Mouse (Mus musculus) limb, embryonic 14.5 days (tissue): ENCODE data around the gene Celf2. TPM values are rescaled to one million over a fixed set of nuclear protein-coding genes. Genes with fewer than 3 reads are reported as not detected.

Experiments
- ATAC-seq: fragments of 200-750 bp; cut with Nextera tagmentation; 2 replicates; pipeline ENCODE4 v1.8.0; 2017; ENCODE audit warnings: low read depth, moderate number of reproducible peaks, moderate TSS enrichment; ENCODE audit not compliant: low FRiP score
- DNase-seq: peaks from one replicate; pipeline ENCODE4 v3.0.0-alpha.2; 2015; ENCODE audit warnings: low spot score
- H3K27ac ChIP-seq: fragments of 300-500 bp; sonication (generic); replicated peaks from 2 replicates; pipeline ENCODE4 v1.5.1; 2014; ENCODE audit warnings: low read depth, mild to moderate bottlenecking, low read length, moderate library complexity, mixed read lengths
- H3K27me3 ChIP-seq: fragments of 300-500 bp; sonication (generic); 2 replicates; pipeline ENCODE4 v1.6.1; 2014; ENCODE audit warnings: low read length, mixed read lengths; ENCODE audit not compliant: control insufficient read depth, insufficient read depth
- H3K36me3 ChIP-seq: fragments of 300-500 bp; sonication (generic); 2 replicates; pipeline ENCODE4 v1.6.1; 2014; ENCODE audit warnings: mild to moderate bottlenecking, low read length, moderate library complexity, mixed read lengths; ENCODE audit not compliant: control insufficient read depth, insufficient read depth
- H3K4me1 ChIP-seq: fragments of 300-500 bp; sonication (generic); 2 replicates; pipeline ENCODE4 v1.6.1; 2014; ENCODE audit warnings: antibody characterized with exemption, low read length, mixed read lengths; ENCODE audit not compliant: control insufficient read depth, insufficient read depth
- H3K4me2 ChIP-seq: fragments of 300-500 bp; sonication (generic); replicated peaks from 2 replicates; pipeline ENCODE4 v1.6.1; 2014; ENCODE audit warnings: low read depth, mild to moderate bottlenecking, low read length, moderate library complexity; ENCODE audit not compliant: severe bottlenecking
- H3K4me3 ChIP-seq: fragments of 300-500 bp; sonication (generic); replicated peaks from 2 replicates; pipeline ENCODE4 v1.5.1; 2014; ENCODE audit warnings: low read length
- H3K9ac ChIP-seq: fragments of 300-500 bp; sonication (generic); 2 replicates; pipeline ENCODE4 v1.6.1; 2014; ENCODE audit warnings: mild to moderate bottlenecking, low read depth, low read length, moderate library complexity; ENCODE audit not compliant: severe bottlenecking
- H3K9me3 ChIP-seq: fragments of 300-500 bp; sonication (generic); 2 replicates; pipeline ENCODE4 v1.6.1; 2016; ENCODE audit warnings: low read length; ENCODE audit not compliant: control insufficient read depth
- POLR2A ChIP-seq: fragments of 200-500 bp; IDR thresholded peaks from 2 replicates; pipeline ENCODE4 v1.8.0; 2012; ENCODE audit warnings: inconsistent platforms, mild to moderate bottlenecking, moderate library complexity, borderline replicate concordance; ENCODE audit not compliant: insufficient read depth, insufficient read length; ENCODE audit errors: extremely low read depth
- WGBS: fragments of 180-500 bp; shearing (Covaris S2); extraction: QIAGEN DNeasy Blood & Tissue Kit; methylation state at CpG from one replicate; pipeline ENCODE4 v1.1.7; 2014; 5-methylcytosine and 5-hydroxymethylcytosine counted together
- polyA plus RNA-seq, 2 experiments: library from polyadenylated mRNA; depleted of rRNA in 1 of 2; stranded (reverse) in 1 of 2; unstranded in 1 of 2; fragments of >200 nt; fragmentation: Nextera tagmentation in 1 of 2; extraction: Ambion mirVana in 1 of 2; gene quantifications; 2 replicates each; pipeline versions ENCODE4 v1.2.1 to v1.2.3; 2012 to 2014

The Celf2 gene
- polyA plus RNA-seq, 2 experiments: 55.3 to 75.1 TPM

- no peak for DNase-seq
- H3K27ac ChIP-seq: no peak overlapping the region
- no peak overlapping the region for H3K9ac ChIP-seq
- no peaks in the 10 kb centered on the region for H3K9me3 ChIP-seq
- no peak overlapping the region for H3K4me3 ChIP-seq
- H3K4me1 ChIP-seq: no peaks in the 10 kb centered on the region
- H3K27me3 ChIP-seq: no peaks in the 10 kb centered on the region
- 85% methylated on average over 4 of the region's 4 CpGs for WGBS
- no peak overlapping the region for H3K4me2 ChIP-seq
- TF ChIP-seq POLR2A: no peak
- H3K36me3 ChIP-seq: no peaks in the 10 kb centered on the region
- ATAC-seq: no peak
Measured at GRCm38 (mm10) chr2:6915386-6915785, 594.0 kb downstream of the Celf2 start.

GRCm38 (mm10) chr2:6913315-6913714, 596.0 kb downstream of the Celf2 start:
- no peaks in the 10 kb centered on the region for H3K36me3 ChIP-seq
- H3K9ac ChIP-seq: no peak overlapping the region
- no peak for ATAC-seq
- H3K4me1 ChIP-seq: no peaks in the 10 kb centered on the region
- DNase-seq: no peak
- H3K9me3 ChIP-seq: no peaks in the 10 kb centered on the region
- WGBS: 91% methylated on average over 10 of the region's 10 CpGs
- H3K27me3 ChIP-seq: no peaks in the 10 kb centered on the region
- no peak overlapping the region for H3K27ac ChIP-seq
- H3K4me2 ChIP-seq: no peak overlapping the region
- no peak overlapping the region for H3K4me3 ChIP-seq
- TF ChIP-seq POLR2A: no peak

GRCm38 (mm10) chr2:6911932-6912331, 597.4 kb downstream of the Celf2 start:
- no peak for TF ChIP-seq POLR2A
- no peaks in the 10 kb centered on the region for H3K4me1 ChIP-seq
- 46% methylated on average over 7 of the region's 7 CpGs for WGBS
- DNase-seq (peak; percentile 15), ATAC-seq (peak; percentile 45; the same call in 1 of the 2 replicates)
- H3K9ac ChIP-seq: no peak overlapping the region
- H3K4me2 ChIP-seq: no peak overlapping the region
- no peaks in the 10 kb centered on the region for H3K27me3 ChIP-seq
- H3K27ac ChIP-seq: no peak overlapping the region
- H3K9me3 ChIP-seq: no peaks in the 10 kb centered on the region
- no peak overlapping the region for H3K4me3 ChIP-seq
- no peaks in the 10 kb centered on the region for H3K36me3 ChIP-seq

GRCm38 (mm10) chr2:6909921-6910320, 599.4 kb downstream of the Celf2 start:
- Histone ChIP-seq H3K9ac (no peak overlapping the region), H3K9me3 (no peaks in the 10 kb centered on the region), H3K4me2 (no peak overlapping the region), H3K4me3 (no peak overlapping the region), H3K27ac (no peak overlapping the region), H3K36me3 (no peaks in the 10 kb centered on the region), H3K27me3 (no peaks in the 10 kb centered on the region), H3K4me1 (no peaks in the 10 kb centered on the region)
- DNase-seq (no peak), ATAC-seq (no peak)
- no peak for TF ChIP-seq POLR2A
- WGBS: 74% methylated on average over 7 of the region's 7 CpGs

GRCm38 (mm10) chr2:6904411-6904810, 605.0 kb downstream of the Celf2 start:
- Histone ChIP-seq H3K27me3 (no peaks in the 10 kb centered on the region), H3K36me3 (no peaks in the 10 kb centered on the region), H3K4me2 (no peak overlapping the region), H3K27ac (no peak overlapping the region), H3K9me3 (no peaks in the 10 kb centered on the region), H3K9ac (no peak overlapping the region), H3K4me1 (no peaks in the 10 kb centered on the region), H3K4me3 (no peak overlapping the region)
- WGBS: 83% methylated on average over 3 of the region's 3 CpGs
- TF ChIP-seq POLR2A: no peak
- ATAC-seq (no peak), DNase-seq (no peak)

- no peak overlapping the region for H3K4me2 ChIP-seq
- H3K27me3 ChIP-seq: no peaks in the 10 kb centered on the region
- DNase-seq (no peak), ATAC-seq (no peak)
- H3K9me3 ChIP-seq: no peaks in the 10 kb centered on the region
- no peaks in the 10 kb centered on the region for H3K4me1 ChIP-seq
- no peaks in the 10 kb centered on the region for H3K36me3 ChIP-seq
- 79% methylated on average over 4 of the region's 4 CpGs for WGBS
- H3K9ac ChIP-seq: no peak overlapping the region
- H3K27ac ChIP-seq: no peak overlapping the region
- TF ChIP-seq POLR2A: no peak
- H3K4me3 ChIP-seq: no peak overlapping the region
Measured at GRCm38 (mm10) chr2:6903251-6903763, 606.1 kb downstream of the Celf2 start.
